Mouse (Mus musculus) right cerebral cortex, postnatal 14 days (tissue): ENCODE results near the gene Ppfia4.
"Not testable (repeated sequence)": the region's sequence is repeated elsewhere in the genome, so short reads cannot be mapped to it uniquely, and the experiment has no call there.

Source experiments
- DNase-seq: peaks from one replicate; pipeline ENCODE4 v3.0.0; 2022

Ppfia4 gene

GRCm38 (mm10) chr1:134264341-134264740, 68.4 kb downstream of the Ppfia4 start:
- DNase-seq = no peak

- DNase-seq = not testable (repeated sequence)
These were observed 83.0 kb downstream of the Ppfia4 start for GRCm38 (mm10) chr1:134249681-134250080.
